Mouse (Mus musculus) embryonic facial prominence, embryonic 14.5 days (tissue): ENCODE measurements around the gene Glis2. TPM values are rescaled to one million over a fixed set of nuclear protein-coding genes. Genes with fewer than 3 reads are reported as not detected.

Experiments
- ATAC-seq: fragments of 200-750 bp; cut with Nextera tagmentation; 2 replicates; pipeline ENCODE4 v1.8.0; 2017; ENCODE audit warnings: low read depth, moderate number of reproducible peaks, moderate TSS enrichment
- DNase-seq: peaks from one replicate; pipeline ENCODE4 v3.0.0-alpha.2; 2015; ENCODE audit warnings: low spot score
- H3K27ac ChIP-seq: fragments of 300-500 bp; sonication (generic); replicated peaks from 2 replicates; pipeline ENCODE4 v1.5.1; 2014; ENCODE audit warnings: low read depth, mild to moderate bottlenecking, low read length, moderate library complexity
- H3K27me3 ChIP-seq: fragments of 300-500 bp; sonication (generic); replicated peaks from 2 replicates; pipeline ENCODE4 v1.6.1; 2014; ENCODE audit warnings: low read length; ENCODE audit not compliant: control insufficient read depth, insufficient read depth
- H3K36me3 ChIP-seq: fragments of 300-500 bp; sonication (generic); 2 replicates; pipeline ENCODE4 v1.6.1; 2014; ENCODE audit warnings: low read length, mixed read lengths; ENCODE audit not compliant: control insufficient read depth, insufficient read depth
- H3K4me1 ChIP-seq: fragments of 300-500 bp; sonication (generic); 2 replicates; pipeline ENCODE4 v1.6.1; 2014; ENCODE audit warnings: antibody characterized with exemption, low read length; ENCODE audit not compliant: control insufficient read depth, insufficient read depth
- H3K4me2 ChIP-seq: fragments of 300-500 bp; sonication (generic); 2 replicates; pipeline ENCODE4 v1.6.1; 2014; ENCODE audit warnings: low read depth, mild to moderate bottlenecking, low read length, moderate library complexity, mixed read lengths
- H3K4me3 ChIP-seq: fragments of 300-500 bp; sonication (generic); 2 replicates; pipeline ENCODE4 v1.5.1; 2014; ENCODE audit warnings: low read depth, mild to moderate bottlenecking, low read length
- H3K9ac ChIP-seq: fragments of 300-500 bp; sonication (generic); 2 replicates; pipeline ENCODE4 v1.6.1; 2014; ENCODE audit warnings: low read depth, mild to moderate bottlenecking, low read length, moderate library complexity, mixed read lengths
- H3K9me3 ChIP-seq: fragments of 300-500 bp; sonication (generic); 2 replicates; pipeline ENCODE4 v1.6.1; 2016; ENCODE audit warnings: low read length; ENCODE audit not compliant: control insufficient read depth
- WGBS: fragments of 180-500 bp; shearing (Covaris S2); extraction: QIAGEN DNeasy Blood & Tissue Kit; methylation state at CpG from one replicate; pipeline ENCODE4 v1.1.7; 2014; 5-methylcytosine and 5-hydroxymethylcytosine counted together
- polyA plus RNA-seq: library from polyadenylated mRNA; unstranded; fragments of >200 nt; fragmentation: Nextera tagmentation; extraction: Ambion mirVana; gene quantifications from 2 replicates; pipeline ENCODE4 v1.2.1, GENCODE M21; 2014

Glis2 gene
- polyA plus RNA-seq, 1 experiment from 2014 or later: 34.7 TPM

GRCm38 (mm10) chr16:4613736-4614135 lies 19.2 kb downstream of the Glis2 start:
- H3K36me3 ChIP-seq: peaks cover 91% of the 10 kb centered on the region
- no peak overlapping the region for H3K4me3 ChIP-seq
- WGBS: 84% methylated on average over 9 of the region's 9 CpGs
- H3K4me1 ChIP-seq: no peaks in the 10 kb centered on the region
- H3K27me3 ChIP-seq: no peaks in the 10 kb centered on the region
- H3K4me2 ChIP-seq: no peak overlapping the region
- no peak for ATAC-seq
- no peak overlapping the region for H3K27ac ChIP-seq
- H3K9ac ChIP-seq: no peak overlapping the region
- DNase-seq: no peak
- H3K9me3 ChIP-seq: no peaks in the 10 kb centered on the region

DNA sequence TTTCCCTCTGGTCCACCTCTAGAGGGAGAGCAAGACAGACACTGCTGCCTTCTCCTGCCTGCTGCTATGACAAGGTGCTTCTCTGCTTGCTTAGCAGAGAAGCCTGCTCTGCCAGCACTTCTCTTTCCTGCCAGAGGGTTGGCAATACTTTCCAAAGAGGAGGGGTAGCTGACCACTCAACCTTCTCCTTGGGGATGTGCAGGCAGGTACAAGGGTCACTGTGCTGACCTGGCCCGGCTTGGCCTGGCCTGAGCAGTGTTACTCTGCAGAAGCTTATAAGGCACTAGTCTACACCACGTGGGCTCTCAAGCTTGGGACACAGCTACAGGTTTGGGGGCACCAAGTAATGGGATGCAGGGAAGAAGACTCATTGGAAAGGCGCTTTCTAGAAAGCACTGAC lies 20.1 kb downstream of the Glis2 start:
- H3K4me3 ChIP-seq: no peak overlapping the region
- H3K36me3 ChIP-seq: peaks cover 95% of the 10 kb centered on the region
- H3K27me3 ChIP-seq: no peaks in the 10 kb centered on the region
- ATAC-seq (no peak), DNase-seq (no peak)
- H3K9ac ChIP-seq: no peak overlapping the region
- H3K4me2 ChIP-seq: no peak overlapping the region
- no peaks in the 10 kb centered on the region for H3K9me3 ChIP-seq
- WGBS: 93% methylated on average over 3 of the region's 3 CpGs
- H3K27ac ChIP-seq: no peak overlapping the region
- no peaks in the 10 kb centered on the region for H3K4me1 ChIP-seq

DNA sequence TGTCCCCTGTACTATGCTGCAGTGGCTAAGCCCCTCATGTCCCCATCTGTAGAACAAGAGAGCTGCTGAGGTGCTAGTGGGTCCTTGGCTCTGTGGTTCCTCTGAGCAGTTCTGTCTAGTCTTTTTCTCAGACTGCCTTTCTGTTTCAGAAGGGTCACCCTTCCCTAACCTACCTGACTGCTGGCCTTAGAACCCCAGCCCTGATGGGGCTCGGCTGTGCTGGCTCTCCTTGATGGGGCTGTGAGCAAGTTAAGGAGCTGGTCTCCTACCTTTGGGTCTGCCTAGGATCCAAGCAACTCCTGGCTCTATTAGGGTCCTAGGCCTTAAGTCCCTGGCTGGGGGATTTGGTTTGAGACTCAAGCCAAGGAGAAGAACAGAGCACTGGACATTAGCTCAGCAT lies 20.8 kb downstream of the Glis2 start:
- ATAC-seq (no peak), DNase-seq (no peak)
- H3K36me3 ChIP-seq: peaks cover 89% of the 10 kb centered on the region
- no peak overlapping the region for H3K4me2 ChIP-seq
- no peaks in the 10 kb centered on the region for H3K9me3 ChIP-seq
- no peak overlapping the region for H3K4me3 ChIP-seq
- H3K9ac ChIP-seq: no peak overlapping the region
- H3K4me1 ChIP-seq: no peaks in the 10 kb centered on the region
- no peaks in the 10 kb centered on the region for H3K27me3 ChIP-seq
- WGBS: 79% methylated on average over 1 of the region's 1 CpGs
- H3K27ac ChIP-seq: no peak overlapping the region

GRCm38 (mm10) chr16:4616829-4617228 lies 22.3 kb downstream of the Glis2 start:
- ATAC-seq (no peak), DNase-seq (no peak)
- H3K36me3 ChIP-seq: peaks cover 75% of the 10 kb centered on the region
- WGBS: 70% methylated on average over 2 of the region's 4 CpGs
- H3K9ac ChIP-seq: no peak overlapping the region
- H3K4me1 ChIP-seq: no peaks in the 10 kb centered on the region
- no peak overlapping the region for H3K27ac ChIP-seq
- no peaks in the 10 kb centered on the region for H3K9me3 ChIP-seq
- H3K27me3 ChIP-seq: no peaks in the 10 kb centered on the region
- H3K4me2 ChIP-seq: no peak overlapping the region
- no peak overlapping the region for H3K4me3 ChIP-seq

DNA sequence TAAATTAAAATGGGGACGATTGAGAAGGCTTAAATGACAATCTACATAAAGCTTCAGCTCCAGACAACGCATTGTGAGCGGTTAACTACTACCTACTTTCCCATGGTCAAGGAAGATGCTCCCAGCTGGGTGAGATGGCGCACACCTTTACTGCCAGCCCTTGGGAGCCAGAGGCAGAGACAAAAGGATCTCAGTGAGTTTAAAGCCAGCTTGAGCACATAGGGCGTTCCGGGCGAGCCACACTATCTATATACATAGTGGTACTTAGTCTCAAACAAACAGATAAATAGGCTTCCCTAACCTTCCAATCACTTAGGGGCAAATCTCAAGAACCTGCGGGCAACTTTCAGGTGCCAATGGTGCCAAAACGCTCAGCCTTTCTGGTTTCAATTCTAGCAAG lies 29.6 kb downstream of the Glis2 start:
- H3K4me1 ChIP-seq: peaks cover 11% of the 10 kb centered on the region

GRCm38 (mm10) chr16:4624481-4625110 lies 30.1 kb downstream of the Glis2 start, which contains the start of gene Pam16:
TSS of gene Pam16 (minus strand) at chr16:4624988.
- ATAC-seq (peak; percentile 89), DNase-seq (peak; percentile 94)
- H3K4me2 ChIP-seq: peak within 1 kb of the TSS; percentile 84
- H3K4me1 ChIP-seq: peaks cover 11% of the 10 kb centered on the region
- under 1% methylated on average over 40 of the region's 56 CpGs for WGBS
- H3K36me3 ChIP-seq: peaks cover 10% of the 10 kb centered on the region; the same call in 1 of the 2 replicates
- H3K4me3 ChIP-seq: peak within 1 kb of the TSS; percentile 54
- no peaks in the 10 kb centered on the region for H3K27me3 ChIP-seq
- H3K9ac ChIP-seq: peak within 1 kb of the TSS; percentile 75
- peak within 1 kb of the TSS; percentile 71 for H3K27ac ChIP-seq
- H3K9me3 ChIP-seq: no peaks in the 10 kb centered on the region

More for the DNA sequence above, 29.6 kb downstream of the Glis2 start:
- DNase-seq (no peak), ATAC-seq (no peak)
- H3K9me3 ChIP-seq: no peaks in the 10 kb centered on the region
- WGBS: 17% methylated on average over 9 of the region's 9 CpGs
- peak overlapping the region; percentile 54 for H3K4me3 ChIP-seq
- H3K36me3 ChIP-seq: peaks cover 15% of the 10 kb centered on the region; the same call in 1 of the 2 replicates
- H3K4me2 ChIP-seq: peak overlapping the region; percentile 84
- H3K27ac ChIP-seq: peak overlapping the region; percentile 71
- no peaks in the 10 kb centered on the region for H3K27me3 ChIP-seq
- peak overlapping the region; percentile 75 for H3K9ac ChIP-seq

DNA sequence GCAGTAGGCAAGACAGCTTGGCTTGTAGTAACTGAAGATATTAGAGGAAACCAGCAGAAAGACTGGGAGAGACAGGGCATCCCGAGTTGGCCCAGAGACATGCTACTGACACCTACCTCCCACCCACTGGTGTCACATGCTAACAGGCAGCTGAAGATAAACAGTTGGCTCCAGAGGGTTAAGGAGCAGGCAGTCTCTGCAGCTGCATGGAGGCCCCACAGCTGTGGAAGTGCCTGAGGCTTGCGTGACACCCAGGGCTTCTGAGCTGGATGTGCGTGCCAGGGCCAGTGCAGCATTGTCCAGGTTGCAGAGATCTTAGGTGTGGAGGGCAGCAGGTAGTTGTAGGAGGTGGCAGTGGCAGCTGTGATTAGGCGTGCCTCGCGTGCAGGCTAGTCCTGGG lies 32.6 kb downstream of the Glis2 start:
- Histone ChIP-seq H3K27me3 (no peaks in the 10 kb centered on the region), H3K9ac (no peak overlapping the region), H3K27ac (no peak overlapping the region), H3K4me1 (peaks cover 11% of the 10 kb centered on the region), H3K4me3 (no peak overlapping the region), H3K36me3 (peaks cover 10% of the 10 kb centered on the region; the same call in 1 of the 2 replicates), H3K9me3 (no peaks in the 10 kb centered on the region), H3K4me2 (no peak overlapping the region)
- DNase-seq (no peak), ATAC-seq (no peak)
- WGBS: 86% methylated on average over 6 of the region's 6 CpGs

DNA sequence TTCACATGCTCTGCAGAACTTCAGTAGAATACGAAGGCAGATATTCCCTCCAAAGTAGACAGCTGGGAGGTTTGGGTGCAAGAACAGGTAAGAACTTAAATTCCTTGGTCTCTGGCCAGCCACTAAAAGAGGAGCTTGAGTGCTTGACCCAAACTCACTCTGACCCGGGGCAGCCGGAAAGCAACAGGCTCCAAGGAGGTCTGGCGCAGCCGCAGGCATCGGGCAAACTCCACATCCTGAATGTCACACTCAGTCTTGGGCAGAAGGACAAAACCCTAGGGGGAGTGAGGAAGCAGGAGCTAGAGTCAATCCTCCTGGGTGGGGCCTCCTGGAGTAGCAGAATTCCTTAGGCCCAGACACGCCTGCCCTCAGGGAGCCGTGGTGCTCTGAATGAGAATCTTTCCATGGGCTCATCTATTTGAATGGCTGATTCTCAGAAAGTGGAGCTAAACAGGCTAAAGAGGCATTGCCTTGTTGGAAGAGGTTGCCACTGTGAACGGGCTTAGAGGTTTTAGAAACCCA lies 34.4 kb downstream of the Glis2 start:
- 84% methylated on average over 9 of the region's 9 CpGs for WGBS
- no peak overlapping the region for H3K4me3 ChIP-seq
- H3K27me3 ChIP-seq: no peaks in the 10 kb centered on the region
- no peak overlapping the region for H3K27ac ChIP-seq
- H3K4me1 ChIP-seq: peaks cover 1% of the 10 kb centered on the region; the same call in 1 of the 2 replicates
- H3K36me3 ChIP-seq: peaks cover 10% of the 10 kb centered on the region; the same call in 1 of the 2 replicates
- no peak overlapping the region for H3K4me2 ChIP-seq
- H3K9me3 ChIP-seq: no peaks in the 10 kb centered on the region
- H3K9ac ChIP-seq: no peak overlapping the region
- ATAC-seq (no peak), DNase-seq (no peak)

DNA sequence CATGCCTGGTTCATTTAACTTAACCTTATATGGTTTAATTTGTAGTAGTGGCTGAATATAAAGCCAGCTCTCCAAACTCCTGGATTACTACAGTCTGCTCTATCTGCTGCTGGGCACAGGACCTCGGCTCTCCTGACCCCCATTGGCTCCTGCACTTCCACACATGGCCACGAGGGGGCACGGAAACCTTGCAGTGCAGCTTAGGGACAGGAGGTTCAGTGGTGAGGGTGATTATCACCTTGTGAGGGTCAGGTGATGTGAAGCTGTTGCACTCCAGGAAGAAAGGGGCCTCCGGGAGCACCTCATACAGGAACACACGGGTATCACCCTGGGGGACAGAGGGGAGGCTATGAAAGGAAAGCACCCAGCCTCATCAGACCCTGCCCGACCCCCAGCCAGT lies 35.4 kb downstream of the Glis2 start:
- ATAC-seq: peak; percentile 53
- no peak overlapping the region for H3K9ac ChIP-seq
- no peak overlapping the region for H3K4me2 ChIP-seq
- no peaks in the 10 kb centered on the region; the same call in 1 of the 2 replicates for H3K4me1 ChIP-seq
- no peak overlapping the region for H3K4me3 ChIP-seq
- H3K27ac ChIP-seq: no peak overlapping the region
- H3K27me3 ChIP-seq: no peaks in the 10 kb centered on the region
- 28% methylated on average over 6 of the region's 6 CpGs for WGBS
- H3K9me3 ChIP-seq: no peaks in the 10 kb centered on the region
- H3K36me3 ChIP-seq: peaks cover 10% of the 10 kb centered on the region; the same call in 1 of the 2 replicates
- peak; percentile 51 for DNase-seq
